Mouse (Mus musculus) bone marrow macrophage, adult 2 months (primary cell): Measurements from ENCODE around the gene Man2c1.

ENCODE experiments used
- CTCF ChIP-seq: IDR thresholded peaks from 2 replicates; pipeline ENCODE4 v1.5.1; 2012; ENCODE audit warnings: low read depth, mild to moderate bottlenecking, low read length, moderate library complexity
- POLR2A ChIP-seq: IDR thresholded peaks from 2 replicates; pipeline ENCODE4 v1.6.1; 2012; ENCODE audit warnings: mild to moderate bottlenecking, low read depth, low read length, borderline replicate concordance

- no peak; the same call in 1 of the 2 replicates for TF ChIP-seq CTCF
- TF ChIP-seq POLR2A = peak; percentile 50; the same call in 1 of the 2 replicates
These were observed 27.6 kb downstream of the Man2c1 start, which contains the start of gene Commd4 for GRCm38 (mm10) chr9:57158013-57158470.
